Mouse (Mus musculus) gastrocnemius, postnatal 4 days (tissue): ENCODE measurements around the gene Derl3. TPM values are rescaled to one million over a fixed set of nuclear protein-coding genes. Genes with fewer than 3 reads are reported as not detected.
A peak's percentile ranks its signal among the peaks of the same experiment; 100 is the strongest.

Source experiments
- DNase-seq, 2 experiments: peaks; one replicate each; pipeline ENCODE4 v3.0.0; 2021 to 2022; ENCODE audit warnings: low spot score in 2 of 2, mixed read lengths in 2 of 2
- total RNA-seq, 2 experiments: library from RNA; stranded (reverse); gene quantifications; 2 replicates each; pipeline ENCODE4 v1.2.3; 2021

Gene Derl3
- total RNA-seq, 2 experiments from 2014 or later, result 0.96 to 1.0 TPM

DNA sequence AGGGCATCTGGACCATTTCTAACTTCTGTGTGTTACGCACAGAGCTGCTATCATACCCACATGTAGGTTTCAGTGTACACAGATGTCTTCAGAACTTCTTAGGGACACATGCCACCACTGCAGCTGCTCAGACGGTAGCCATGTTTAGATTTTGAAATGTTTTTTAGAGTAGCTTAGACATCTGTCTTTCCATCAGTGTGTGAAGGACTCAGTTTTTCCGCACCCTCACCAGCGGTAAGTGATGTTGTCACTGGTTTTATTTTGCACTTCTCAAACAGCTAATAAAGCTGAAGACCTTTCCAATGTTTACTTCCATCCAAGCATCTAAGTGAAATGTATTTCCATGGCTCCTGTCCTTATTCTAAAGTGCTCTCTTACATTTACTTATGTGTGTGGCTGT, 13.7 kb downstream of the Derl3 start:
- no peak for DNase-seq

DNA sequence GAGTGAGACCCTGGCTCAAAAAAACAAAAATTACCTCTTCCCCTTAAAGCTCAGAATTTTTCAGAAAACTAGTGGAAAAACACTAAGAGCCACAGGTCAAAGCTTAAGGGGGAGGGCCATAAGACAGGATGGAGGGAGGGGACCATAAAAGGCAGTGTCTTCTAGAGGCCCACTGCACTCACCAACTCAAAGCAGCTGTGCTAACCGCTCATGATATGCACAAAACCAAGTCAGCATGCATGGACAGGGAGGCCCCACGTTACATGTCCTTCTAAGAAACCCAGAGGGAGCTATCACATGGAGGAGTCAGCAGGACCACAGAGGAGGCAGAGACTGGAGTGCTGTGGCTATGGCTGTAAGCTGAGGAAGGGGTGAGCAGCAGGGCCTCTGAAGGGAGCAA, 17.5 kb downstream of the Derl3 start:
- DNase-seq, result no peak

DNA sequence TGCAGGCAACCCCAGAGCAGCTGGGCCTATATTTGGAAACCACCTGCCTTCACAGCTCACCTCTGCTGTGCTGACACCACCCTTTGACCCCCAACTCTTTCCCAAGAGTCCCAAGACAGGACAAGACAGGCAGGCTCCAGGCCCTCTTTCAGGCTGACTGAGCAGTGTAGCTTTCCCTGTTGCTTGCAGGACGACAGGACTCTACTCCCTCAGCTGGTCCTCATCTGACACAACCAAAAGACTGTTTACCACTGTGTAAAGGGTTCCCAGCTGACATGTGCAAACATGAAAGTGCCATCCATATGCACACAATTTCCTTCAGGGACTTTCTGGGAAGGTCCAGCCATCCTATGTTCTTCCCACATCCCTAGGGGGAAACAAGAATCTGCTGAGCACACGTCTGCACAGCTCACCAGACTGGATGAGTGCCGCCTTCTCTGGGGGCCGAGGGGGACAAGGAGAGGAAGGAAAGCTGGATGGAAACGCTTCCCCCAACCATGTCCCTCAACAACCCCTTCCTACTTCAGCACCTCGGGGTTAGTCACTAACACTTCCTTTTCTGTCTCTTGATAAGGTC, 19.9 kb downstream of the Derl3 start:
- DNase-seq, result no peak

DNA sequence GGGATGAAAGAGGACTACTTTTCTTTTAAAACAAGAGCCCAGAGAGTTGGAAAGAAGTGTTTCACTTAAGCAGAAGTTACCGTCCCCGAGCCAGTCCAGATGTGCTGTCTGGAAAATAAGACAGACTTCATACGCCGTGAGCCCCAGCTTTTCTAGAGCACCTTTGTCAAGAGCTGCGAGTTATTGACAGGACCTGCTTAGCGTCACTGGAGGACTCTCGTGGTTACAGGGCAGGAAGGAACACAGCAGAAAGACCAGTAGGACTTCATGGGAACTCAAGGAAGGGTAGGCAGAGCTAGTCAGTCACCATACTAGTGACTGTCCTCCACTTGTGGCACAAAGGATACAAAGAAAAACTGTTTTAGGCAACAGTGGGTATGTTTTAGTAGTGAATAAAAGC, 22.3 kb downstream of the Derl3 start:
- no peak for DNase-seq

DNA sequence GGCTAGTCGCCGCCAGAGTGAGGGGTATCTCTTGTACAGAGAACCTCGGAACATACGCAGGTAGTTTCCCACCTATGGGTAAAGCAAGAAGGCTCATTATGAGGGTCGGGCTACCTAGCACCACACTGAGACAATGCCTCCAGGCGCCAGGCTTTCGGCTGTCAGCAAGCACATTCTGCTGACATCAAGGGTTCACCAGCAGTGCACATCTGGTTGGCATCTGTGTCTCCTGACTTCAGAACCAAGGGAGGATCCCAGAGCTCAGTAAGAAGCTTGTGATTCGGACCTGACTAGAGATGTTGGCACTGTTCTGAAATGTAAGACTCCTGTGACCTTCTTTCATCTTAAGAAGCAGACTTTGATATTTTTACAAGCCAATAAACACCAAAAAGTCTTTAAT, 23.6 kb downstream of the Derl3 start:
- no peak for DNase-seq

DNA sequence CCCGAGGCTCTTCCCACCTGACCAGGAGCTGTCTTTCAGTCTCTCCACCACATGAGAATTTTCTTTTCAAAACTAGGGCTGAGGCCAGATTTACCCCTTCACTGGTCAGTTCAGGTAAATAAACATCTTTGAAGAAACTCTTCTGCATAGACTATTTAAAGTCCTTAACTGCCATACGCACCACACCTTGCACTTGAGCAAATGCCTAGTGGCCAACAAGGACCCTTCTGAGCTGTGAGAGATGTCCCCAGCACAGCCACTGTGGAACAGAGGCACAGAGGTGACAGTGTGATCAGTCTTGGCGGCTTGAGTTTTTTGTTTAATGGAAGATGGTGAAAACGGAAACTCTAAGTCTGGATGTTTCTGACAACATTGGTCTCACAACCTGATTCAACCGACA, 25.8 kb downstream of the Derl3 start:
- DNase-seq, result no peak

DNA sequence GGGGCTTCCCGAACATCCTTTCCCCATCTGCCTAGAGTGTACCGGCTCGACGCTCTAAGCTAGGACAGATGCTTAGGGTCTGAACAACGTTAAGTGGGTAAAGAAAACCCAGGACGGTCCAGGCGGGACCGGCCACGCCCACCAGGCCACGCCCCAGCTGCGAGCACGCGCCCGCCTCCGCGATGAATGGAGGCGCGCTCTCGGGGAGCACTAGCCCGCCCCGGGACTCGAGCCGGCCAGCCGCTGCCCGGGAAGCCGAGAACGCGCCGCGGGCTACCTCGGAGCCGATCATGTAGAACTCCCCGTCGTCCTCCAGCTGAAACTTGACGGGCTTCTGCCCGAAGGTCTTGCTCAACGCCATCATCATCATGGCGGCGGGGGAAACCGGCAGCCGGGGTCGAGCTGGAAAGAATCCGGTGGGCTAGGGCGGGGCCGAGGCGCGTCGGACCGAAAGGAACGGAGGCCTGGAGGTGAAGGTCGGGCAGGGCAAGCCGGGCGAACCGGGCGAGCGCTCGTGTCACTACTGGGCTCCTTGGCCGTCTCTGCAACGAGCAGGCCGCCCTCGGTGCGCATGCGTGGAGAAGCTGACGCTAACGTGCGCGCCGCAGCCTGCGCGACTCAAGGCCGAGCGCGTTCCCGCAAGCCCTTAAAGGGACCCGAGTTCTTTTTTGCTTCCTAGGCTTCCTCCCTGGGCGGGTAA, 28.0 kb downstream of the Derl3 start, which contains the start of gene Smarcb1:
Gene Smarcb1 (minus strand): TSS at position 592 of the 700 bp plus-strand sequence.
- peak; percentile 89 to 96 for DNase-seq

DNA sequence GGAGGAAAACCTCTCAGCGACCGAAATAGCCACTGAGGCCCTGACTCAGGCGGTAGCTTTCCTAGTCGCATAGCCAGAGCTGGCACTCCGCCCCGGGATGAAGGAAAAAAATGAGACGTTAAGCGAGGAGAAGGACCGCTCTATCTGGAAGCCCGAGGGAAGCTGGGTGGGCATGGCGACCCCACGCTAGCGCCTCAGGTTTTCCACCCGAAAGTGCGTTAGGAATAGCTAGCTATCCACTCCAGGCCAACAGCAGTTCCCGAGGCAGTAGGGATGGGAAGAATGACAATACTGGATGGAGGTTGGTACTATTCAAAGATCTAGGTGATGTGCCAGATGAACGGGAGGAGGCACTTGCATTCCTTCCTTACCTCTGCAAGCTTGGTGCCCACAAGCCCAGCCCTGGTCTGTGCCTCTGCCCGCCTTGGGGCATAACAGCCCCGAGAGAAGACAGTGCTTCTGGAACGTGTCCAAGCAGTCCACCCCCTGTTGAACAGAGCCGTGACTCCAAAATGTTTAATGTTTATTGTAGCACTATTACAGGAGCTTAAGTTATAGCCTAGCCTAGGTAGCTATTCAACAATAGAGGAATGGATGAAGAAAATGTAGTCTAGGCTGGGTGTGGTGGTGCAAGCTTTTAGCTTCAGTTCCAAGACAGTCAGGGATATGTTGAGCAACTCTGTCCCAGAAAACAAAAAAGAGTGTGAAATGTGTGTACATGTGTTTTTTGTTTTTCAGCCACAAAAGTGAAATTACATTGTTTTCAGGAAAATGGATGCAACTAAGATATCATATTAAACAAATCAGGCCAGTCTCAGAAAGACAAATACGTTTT, 28.7 kb downstream of the Derl3 start:
- no peak for DNase-seq

DNA sequence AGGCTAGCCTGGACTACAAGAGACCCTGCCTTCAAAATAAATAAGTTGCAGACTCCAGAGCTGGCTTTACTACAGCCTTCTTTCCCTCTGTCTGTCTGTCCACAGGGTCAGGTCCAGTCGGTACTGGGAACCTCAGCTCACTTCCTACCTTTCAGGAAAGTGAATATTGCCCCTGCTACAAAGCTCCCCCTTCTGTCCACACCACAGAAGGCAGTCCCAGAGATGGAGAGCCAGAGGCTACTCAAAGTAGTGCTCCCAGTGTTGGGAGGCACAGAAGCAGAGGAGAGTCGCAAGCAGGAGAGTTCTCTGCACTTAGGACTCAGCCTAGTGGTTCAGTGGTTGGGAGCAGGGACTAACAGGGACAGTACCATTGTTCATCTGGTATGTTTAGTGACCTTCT, 31.1 kb downstream of the Derl3 start:
- DNase-seq, result no peak

DNA sequence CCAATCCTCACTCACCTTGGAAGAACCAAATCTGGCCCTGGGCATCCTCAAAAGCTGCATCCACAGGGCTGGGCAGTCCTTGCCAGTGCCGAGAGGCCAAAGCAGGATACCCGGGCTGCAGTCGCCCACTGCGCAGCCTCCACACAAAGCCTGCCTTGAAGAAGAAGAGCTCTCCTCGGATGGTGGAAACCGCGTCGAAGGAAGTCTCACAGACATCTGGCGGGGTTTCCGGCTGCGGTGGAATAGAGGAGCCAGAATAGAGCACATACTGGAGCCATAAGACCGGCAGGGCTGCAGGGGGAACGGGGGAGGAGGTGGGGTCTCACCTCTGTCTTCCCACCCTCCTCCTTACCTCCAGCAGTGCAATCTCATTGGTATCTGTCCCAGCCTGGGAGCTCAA, 33.2 kb downstream of the Derl3 start:
- no peak for DNase-seq

DNA sequence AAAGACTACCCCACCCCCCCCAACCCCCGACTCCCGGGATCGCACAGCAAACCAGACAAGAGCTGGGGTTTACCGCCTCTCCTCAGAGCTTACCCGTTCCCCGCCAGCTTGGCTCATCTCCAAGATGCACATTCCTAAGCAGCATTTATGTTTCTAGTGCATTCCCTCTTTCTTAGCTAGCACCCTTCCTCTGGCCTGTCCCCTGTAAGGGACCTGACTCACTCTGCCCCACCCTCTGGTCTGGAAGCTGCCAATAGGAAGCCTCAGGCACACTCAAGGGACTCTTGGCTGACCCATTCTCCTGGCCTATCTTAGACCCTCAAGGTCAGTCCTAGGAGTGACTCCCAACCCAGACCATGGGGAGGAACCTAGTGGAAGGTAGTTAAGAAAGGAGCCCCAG, 37.1 kb downstream of the Derl3 start:
- no peak for DNase-seq

DNA sequence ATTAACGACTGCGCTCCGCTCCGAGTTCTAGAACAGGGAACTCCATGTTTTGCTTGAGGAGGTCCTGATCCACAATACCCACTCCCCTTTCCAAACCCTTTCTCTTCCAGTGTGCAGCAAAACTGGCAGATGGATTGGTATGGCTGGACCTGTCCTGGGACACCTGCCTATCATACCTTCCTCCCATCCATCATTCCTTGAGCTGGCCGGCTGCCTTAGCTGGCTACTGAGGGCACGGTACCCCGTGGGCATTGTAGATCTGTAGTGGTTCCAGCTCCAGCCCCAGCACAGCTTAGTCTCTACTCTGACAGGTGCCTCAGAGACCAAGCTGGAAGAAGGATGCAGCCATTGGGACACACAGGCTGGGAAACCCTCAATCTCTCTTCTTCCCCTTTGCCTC, 38.1 kb downstream of the Derl3 start:
- no peak for DNase-seq

DNA sequence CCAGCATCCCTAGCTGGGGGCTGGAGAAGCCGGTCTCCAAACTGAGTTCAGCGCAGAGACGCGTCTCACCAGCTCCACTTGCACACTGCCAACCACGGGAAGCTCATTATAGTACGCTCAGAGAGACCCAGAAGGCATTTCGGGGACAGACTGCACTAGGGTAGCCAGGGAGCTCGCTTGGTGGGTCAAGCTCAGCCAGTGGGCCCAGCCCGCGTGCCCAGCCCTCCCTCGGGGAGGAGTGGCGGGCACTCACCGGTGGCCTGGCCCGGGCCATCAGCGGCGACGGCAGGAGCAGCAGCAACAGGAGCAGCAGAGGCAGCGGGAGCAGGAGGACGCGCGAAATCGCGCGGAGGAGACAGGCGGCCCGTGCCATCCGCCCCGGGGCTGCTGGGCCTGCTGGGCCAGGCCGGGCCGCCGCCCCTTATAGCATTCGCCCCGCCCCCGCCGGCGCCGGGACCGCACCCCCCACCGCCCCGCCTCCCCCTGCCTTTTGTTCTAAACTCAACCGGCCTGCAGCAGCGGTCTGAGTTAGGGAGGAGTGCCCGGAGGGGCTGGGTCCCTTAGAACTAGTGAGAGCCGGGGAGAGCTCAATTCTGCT, 39.0 kb downstream of the Derl3 start:
- peak; percentile 38 to 54 for DNase-seq

DNA sequence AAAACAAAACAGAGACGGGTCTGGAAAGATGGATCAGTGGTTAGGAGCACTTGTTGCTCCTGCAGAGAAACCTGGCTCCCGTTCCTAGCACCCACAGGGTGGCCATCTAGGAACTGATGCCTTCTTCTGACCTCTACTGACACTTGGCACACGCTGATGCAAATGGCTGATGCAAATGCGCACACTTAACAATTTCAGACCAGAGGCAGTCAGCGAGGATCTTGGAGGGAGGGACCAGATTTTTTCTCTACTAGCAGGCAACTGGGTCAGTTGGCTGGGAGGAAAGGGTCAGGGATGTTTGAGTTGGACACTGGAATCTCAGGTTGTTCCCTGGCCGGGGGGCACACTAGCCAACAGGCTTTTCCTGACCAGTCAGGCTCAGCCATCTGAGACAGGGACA, 39.7 kb downstream of the Derl3 start, which contains the start of gene Chchd10:
Gene Chchd10 (plus strand): TSS at position 240 of the 400 bp plus-strand sequence.
- no peak for DNase-seq

DNA sequence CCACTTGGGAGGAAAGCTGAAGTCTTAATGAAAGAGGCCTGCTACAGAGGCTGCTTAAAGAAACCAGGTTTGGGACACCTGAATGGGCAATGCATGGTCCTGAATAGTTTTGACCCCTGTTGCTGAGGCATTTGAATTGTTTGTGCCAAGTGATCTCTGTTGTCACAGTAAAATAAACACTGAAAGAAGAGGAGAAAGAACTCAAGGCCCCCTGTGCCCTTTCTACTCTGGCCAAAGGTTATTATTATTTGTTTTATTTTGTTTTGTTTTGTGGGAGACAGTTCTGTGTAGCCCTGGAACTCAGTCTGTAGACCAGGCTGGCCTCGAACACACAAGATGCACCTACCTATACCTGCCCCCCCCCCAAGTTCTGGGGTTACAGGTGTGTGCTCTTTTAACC, 41.8 kb downstream of the Derl3 start:
- DNase-seq, result no peak

DNA sequence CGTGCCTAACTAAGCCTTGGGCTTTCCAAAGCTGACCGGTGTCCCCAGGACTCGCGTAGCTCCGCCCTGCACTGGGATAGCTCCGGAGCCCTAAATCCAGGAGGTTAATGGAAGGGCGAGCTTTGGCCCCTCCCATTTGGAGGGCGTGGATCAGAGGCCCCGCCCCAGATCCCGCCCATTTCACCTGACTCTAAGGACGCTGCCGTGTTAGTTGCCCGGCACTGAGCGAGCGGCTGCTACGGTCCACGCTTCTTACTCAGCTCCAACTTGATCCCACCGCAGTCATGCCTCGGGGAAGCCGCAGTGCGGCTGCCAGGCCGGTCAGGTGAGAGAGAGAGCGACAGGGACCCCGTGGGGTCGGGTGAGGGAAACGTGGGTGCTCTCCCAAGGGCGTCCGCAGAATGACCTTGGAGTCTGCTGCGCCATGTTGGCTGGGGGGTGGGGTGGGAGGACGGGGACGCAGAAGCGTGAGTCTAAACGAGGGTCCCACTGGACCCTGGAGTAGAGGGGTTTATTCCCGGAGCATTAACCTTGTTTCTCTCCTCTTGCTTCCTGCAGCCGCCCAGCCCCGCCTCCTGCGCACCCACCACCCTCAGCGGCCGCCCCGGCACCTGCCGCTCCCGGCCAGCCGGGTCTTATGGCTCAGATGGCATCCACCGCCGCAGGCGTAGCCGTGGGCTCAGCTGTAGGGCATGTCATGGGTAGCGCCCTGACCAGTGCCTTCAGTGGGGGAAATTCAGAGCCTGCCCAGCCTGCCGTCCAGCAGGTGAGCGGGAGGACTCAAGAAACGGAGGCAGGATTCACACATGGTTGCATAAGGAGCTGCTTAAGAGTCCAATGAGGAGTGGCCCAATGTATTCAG, 42.7 kb downstream of the Derl3 start, which contains the start of gene Mmp11:
Gene Mmp11 (minus strand): TSS at position 817 of the 862 bp plus-strand sequence.
- DNase-seq, result peak in 1 of 2 experiments; percentile 40

DNA sequence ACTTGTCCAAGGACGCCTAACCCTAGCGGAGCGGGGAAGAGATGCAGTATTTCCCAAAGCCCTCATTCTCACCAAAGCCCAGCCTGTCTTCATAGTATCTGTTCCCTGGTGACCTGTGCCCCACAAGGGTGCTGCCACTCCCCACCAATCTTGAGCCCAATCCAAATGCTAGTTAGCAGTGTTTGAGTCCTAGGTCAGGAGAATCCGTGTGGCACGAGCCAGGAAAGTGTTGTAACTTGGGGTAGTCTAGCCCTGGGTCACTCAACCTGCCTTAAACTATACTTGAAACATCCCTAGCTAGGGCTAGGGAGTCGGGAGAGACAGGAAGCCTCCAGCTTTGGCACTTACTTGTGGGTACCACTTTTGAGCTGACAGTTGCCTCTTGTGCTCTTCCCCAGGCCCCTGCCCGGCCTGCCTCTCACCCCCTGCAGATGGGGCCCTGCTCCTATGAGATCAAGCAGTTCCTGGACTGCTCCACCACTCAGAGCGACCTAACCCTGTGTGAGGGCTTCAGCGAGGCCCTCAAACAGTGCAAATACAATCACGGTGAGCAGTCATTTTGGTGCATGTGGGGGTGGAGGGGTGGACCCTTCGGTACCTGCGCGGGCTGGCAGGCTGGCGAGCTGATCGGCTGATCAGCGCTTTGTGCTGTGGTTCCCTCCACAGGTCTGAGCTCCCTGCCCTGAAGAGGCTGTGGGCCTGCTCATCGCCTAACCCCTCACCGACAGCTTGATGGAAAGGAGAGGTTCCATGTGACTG, 43.9 kb downstream of the Derl3 start:
- no peak for DNase-seq

DNA sequence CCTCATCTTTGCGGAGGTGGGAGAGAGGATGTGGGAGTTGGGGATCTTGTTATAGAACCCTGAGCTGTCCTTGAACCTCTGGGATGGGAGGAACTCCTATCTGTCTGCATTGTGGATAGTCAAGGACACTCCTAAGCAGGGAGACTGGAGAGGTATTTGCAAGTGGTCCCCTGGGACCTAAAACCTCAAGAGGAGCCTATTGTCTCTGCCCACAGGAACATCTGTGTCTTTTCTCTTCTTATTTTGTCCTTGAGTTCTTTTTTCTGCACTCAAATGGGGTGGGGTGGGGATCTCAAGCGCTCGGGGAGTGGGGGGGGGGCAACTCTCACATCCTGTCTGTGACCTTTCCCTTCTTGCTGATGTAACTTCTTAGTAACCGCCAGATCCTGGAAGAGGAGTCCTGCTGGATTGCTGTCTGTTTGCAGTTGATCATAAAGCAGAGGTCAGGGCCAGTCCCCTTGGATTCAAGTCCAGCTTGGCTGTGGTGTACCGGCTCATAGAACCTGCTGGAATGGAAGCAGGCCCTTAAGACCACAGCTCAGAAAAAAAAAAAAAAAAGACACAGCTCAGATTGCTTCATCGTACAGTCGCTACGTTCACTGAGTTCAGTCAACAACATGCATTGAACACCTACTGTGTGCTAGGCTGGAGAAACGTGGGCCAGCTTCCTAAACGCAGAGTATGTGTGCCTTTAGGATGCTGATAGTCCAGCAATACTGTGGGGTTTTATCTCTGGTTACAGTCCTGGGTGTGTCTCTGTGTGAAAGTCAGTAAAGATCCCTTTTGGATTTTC, 44.8 kb downstream of the Derl3 start:
- no peak for DNase-seq
